Mouse (Mus musculus) ES-E14 (cell line): ENCODE results near the gene Usp29.

ENCODE experiments used
- CHD2 ChIP-seq: IDR thresholded peaks from 2 replicates; pipeline ENCODE4 v1.6.1; 2014; ENCODE audit warnings: mild to moderate bottlenecking, low read depth, low read length, inconsistent platforms
- HCFC1 ChIP-seq: IDR thresholded peaks from 2 replicates; pipeline ENCODE4 v1.6.1; 2012; ENCODE audit warnings: low read length, inconsistent platforms, borderline replicate concordance; ENCODE audit not compliant: insufficient read depth

DNA sequence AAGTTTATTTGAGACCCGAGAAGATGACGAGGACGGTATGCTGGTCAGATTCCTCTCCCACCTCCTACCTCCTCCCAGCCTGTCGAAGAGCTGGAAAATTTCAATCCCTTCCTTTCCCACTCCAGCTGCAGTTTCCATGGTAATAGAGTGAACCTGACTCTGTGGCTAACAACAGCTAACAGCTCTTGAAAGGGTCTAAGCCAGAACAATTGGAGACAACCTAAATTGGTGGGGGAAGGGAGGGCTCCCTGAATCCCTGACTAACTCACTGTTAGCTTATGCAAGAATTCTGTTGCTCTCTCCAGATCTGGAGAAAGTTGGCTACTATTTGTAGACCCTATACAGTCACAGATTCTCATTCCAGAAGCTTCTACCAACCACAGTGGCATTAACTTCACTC lies 23.1 kb downstream of the Usp29 start:
- TF ChIP-seq CHD2, result no peak
- no peak for TF ChIP-seq HCFC1
